Mouse (Mus musculus) cerebellum, postnatal 14 days (tissue): ENCODE measurements around the gene Cyp4f39.

Experiments used
- DNase-seq, 2 experiments: peaks; one replicate each; pipeline ENCODE4 v3.0.0; 2021; ENCODE audit warnings: mixed read lengths in 2 of 2

The Cyp4f39 gene

GRCm38 (mm10) chr17:32452482-32452881 is at the start of gene Cyp4f39:
Gene Cyp4f39 (plus strand): TSS chr17:32452723.
- peak in 1 of 2 experiments; percentile 15 for DNase-seq

- no peak for DNase-seq
Observed at GRCm38 (mm10) chr17:32402779-32403157, 49.8 kb upstream of the Cyp4f39 start.

- DNase-seq, result no peak
Observed at GRCm38 (mm10) chr17:32403417-32403816, 49.1 kb upstream of the Cyp4f39 start, which contains the start of gene Rasal3. Gene Rasal3 (minus strand): TSS chr17:32403583.

GRCm38 (mm10) chr17:32411898-32412297 is 40.6 kb upstream of the Cyp4f39 start:
- DNase-seq, result no peak

GRCm38 (mm10) chr17:32415417-32416020 is 37.0 kb upstream of the Cyp4f39 start:
- no peak for DNase-seq

GRCm38 (mm10) chr17:32416771-32417170 is 35.8 kb upstream of the Cyp4f39 start:
- no peak for DNase-seq

- no peak for DNase-seq
Observed at GRCm38 (mm10) chr17:32419989-32420388, 32.5 kb upstream of the Cyp4f39 start.

- no peak for DNase-seq
Observed at GRCm38 (mm10) chr17:32420781-32421180, 31.7 kb upstream of the Cyp4f39 start.

- no peak for DNase-seq
Observed at GRCm38 (mm10) chr17:32424034-32424433, 28.5 kb upstream of the Cyp4f39 start, which contains the start of gene Pglyrp2. Gene Pglyrp2 (minus strand): TSS chr17:32424167.

GRCm38 (mm10) chr17:32426610-32427009 is 25.9 kb upstream of the Cyp4f39 start:
- DNase-seq, result no peak

GRCm38 (mm10) chr17:32431972-32432371 is 20.6 kb upstream of the Cyp4f39 start:
- peak; percentile 15 to 25 for DNase-seq

- DNase-seq, result no peak
Observed at GRCm38 (mm10) chr17:32434324-32434723, 18.2 kb upstream of the Cyp4f39 start.

GRCm38 (mm10) chr17:32435151-32435550 is 17.4 kb upstream of the Cyp4f39 start:
- no peak for DNase-seq

- DNase-seq, result no peak
Observed at GRCm38 (mm10) chr17:32437106-32437505, 15.4 kb upstream of the Cyp4f39 start.

- DNase-seq, result no peak
Observed at GRCm38 (mm10) chr17:32443245-32443644, 9.3 kb upstream of the Cyp4f39 start.

- no peak for DNase-seq
Observed at GRCm38 (mm10) chr17:32445016-32445415, 7.5 kb upstream of the Cyp4f39 start.

GRCm38 (mm10) chr17:32447195-32447594 is 5.3 kb upstream of the Cyp4f39 start:
- no peak for DNase-seq

GRCm38 (mm10) chr17:32449042-32449441 is 3.5 kb upstream of the Cyp4f39 start:
- DNase-seq, result no peak

GRCm38 (mm10) chr17:32450844-32451537 is 1.5 kb upstream of the Cyp4f39 start:
- DNase-seq, result no peak

- DNase-seq, result no peak
Observed at GRCm38 (mm10) chr17:32454188-32454587, 1.7 kb downstream of the Cyp4f39 start.

- no peak for DNase-seq
Observed at GRCm38 (mm10) chr17:32454997-32455396, 2.5 kb downstream of the Cyp4f39 start.

- DNase-seq, result no peak
Observed at GRCm38 (mm10) chr17:32468494-32468893, 16.0 kb downstream of the Cyp4f39 start.

GRCm38 (mm10) chr17:32470795-32471194 is 18.3 kb downstream of the Cyp4f39 start:
- DNase-seq, result no peak

- DNase-seq, result no peak
Observed at GRCm38 (mm10) chr17:32472176-32472575, 19.7 kb downstream of the Cyp4f39 start.
